Mouse (Mus musculus): ENCODE measurements at regions not wholly inside any gene's neighbourhood (a gene's known extent, or its start where the extent isn't known, plus 50 kb on each side); places are given as distances from the start of the nearest gene placed in this dataset.

GRCm38 (mm10) chr16:26164066-26164465 lies 58.5 kb upstream of the P3h2 start:
- Histone ChIP-seq H3K36me3 (no peaks in the 10 kb centered on the region), H3K4me1 (no peaks in the 10 kb centered on the region), H3K9ac (no peak overlapping the region), H3K9me3 (no peaks in the 10 kb centered on the region), H3K4me3 (no peak overlapping the region), H3K27ac (no peak overlapping the region), H3K4me2 (no peak overlapping the region), H3K27me3 (no peaks in the 10 kb centered on the region)
- WGBS, result 33% methylated on average over 4 of the region's 4 CpGs
- ATAC-seq (ENCODE audit: borderline replicate concordance, extremely low read depth, low FRiP score, low TSS enrichment), result no peak

- Histone ChIP-seq H3K9ac (no peak overlapping the region), H3K9me3 (no peaks in the 10 kb centered on the region), H3K27ac (no peak overlapping the region), H3K27me3 (no peaks in the 10 kb centered on the region), H3K36me3 (no peaks in the 10 kb centered on the region), H3K4me2 (no peak overlapping the region), H3K4me3 (no peak overlapping the region), H3K4me1 (no peaks in the 10 kb centered on the region)
- ATAC-seq (ENCODE audit: borderline replicate concordance, extremely low read depth, low FRiP score, low TSS enrichment), result no peak
- 46% methylated on average over 2 of the region's 2 CpGs for WGBS
Observed at GRCm38 (mm10) chr16:26163401-26163800, 57.8 kb upstream of the P3h2 start.

- Histone ChIP-seq H3K4me1 (no peaks in the 10 kb centered on the region), H3K9me3 (no peaks in the 10 kb centered on the region), H3K4me2 (no peak overlapping the region), H3K27me3 (no peaks in the 10 kb centered on the region), H3K36me3 (no peaks in the 10 kb centered on the region), H3K4me3 (no peak overlapping the region), H3K9ac (no peak overlapping the region), H3K27ac (no peak overlapping the region)
- no peak for ATAC-seq (ENCODE audit: borderline replicate concordance, extremely low read depth, low FRiP score, low TSS enrichment)
- WGBS, result 74% methylated on average over 5 of the region's 5 CpGs
Observed at GRCm38 (mm10) chr16:26157606-26158005, 52.0 kb upstream of the P3h2 start.
